Mouse (Mus musculus): ENCODE results near the gene Mapk3. TPM values are rescaled to one million over a fixed set of nuclear protein-coding genes. Genes with fewer than 3 reads are reported as not detected.

Gene Mapk3
- polyA plus RNA-seq, 1 experiment: 548 TPM

DNA sequence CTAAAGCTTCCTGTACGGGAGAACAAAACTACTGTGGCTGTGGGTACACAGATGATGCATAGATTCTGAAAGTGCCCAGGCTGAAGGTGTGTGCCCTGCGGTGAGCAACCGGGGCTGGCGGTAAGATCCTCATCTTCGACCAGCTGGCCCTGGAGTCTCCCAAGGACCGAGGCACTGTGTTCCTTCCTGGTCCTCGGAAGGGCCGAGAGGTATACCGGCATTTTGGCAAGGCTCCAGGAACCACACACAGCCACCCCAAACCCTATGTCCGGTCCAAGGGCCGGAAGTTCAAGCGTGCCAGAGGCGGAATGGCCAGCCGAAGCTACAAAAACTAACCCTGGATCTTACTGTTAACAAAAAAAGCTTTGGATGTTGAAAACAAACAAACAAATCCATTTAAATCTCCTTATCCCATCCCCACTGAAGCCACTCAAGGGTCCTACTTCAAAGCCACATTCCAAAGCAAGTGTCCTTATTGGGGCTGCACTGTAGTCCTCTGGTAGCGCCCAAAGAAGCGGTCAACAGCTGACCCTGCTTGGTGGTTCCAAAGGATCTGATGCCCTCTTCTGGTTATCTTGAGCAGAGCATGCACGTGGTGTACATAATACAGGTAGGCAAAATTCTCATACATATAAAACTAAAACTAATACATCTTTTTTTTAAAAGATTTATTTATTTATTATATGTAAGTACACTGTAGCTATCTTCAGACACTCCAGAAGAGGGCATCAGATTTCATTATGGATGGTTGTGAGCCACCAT, 9.6 kb upstream of the Mapk3 start:
- 71% methylated on average over 17 of the region's 17 CpGs for WGBS
- H3K4me1 ChIP-seq (ENCODE audit: control insufficient read depth, insufficient read depth, low read length): peaks cover 6% of the 10 kb centered on the region
- no peak for DNase-seq
- TF ChIP-seq POLR2A (IDR thresholded peaks at IDR 0.05; ENCODE audit: borderline replicate concordance, extremely low read depth, low read depth, low read length): no peak
- no peak overlapping the region for H3K4me3 ChIP-seq (replicated peaks; ENCODE audit: extremely low read depth, low read depth, low read length)

DNA sequence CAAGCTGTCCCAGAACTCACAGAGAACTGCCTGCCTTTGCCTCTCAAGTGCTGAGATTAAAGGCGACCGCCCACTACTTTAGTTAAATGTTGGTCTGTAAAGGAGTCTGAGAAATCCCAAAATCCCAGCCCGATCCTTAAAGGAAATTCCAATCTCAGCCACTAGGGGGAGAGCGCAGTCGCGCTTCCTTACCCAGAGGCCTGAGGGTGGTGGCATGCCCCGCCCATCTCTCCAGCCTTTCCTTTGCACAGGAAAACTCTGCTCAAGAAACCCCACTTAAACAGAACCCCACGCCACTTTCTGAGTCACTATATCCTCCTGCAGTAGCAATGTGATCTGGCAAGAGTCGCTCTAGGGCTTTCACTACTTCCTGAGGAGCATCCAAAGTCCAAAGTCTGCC, 4.5 kb upstream of the Mapk3 start:
- peak; percentile 85 for TF ChIP-seq CTCF (IDR thresholded peaks at IDR 0.05; ENCODE audit: insufficient read depth, low read length)
- TF ChIP-seq POLR2A (IDR thresholded peaks at IDR 0.05; ENCODE audit: borderline replicate concordance, extremely low read depth, low read depth, low read length): no peak
- 1% methylated on average over 9 of the region's 9 CpGs for WGBS
- H3K4me1 ChIP-seq (ENCODE audit: control insufficient read depth, insufficient read depth, low read length): no peaks in the 10 kb centered on the region
- H3K4me3 ChIP-seq (replicated peaks; ENCODE audit: extremely low read depth, low read depth, low read length): no peak overlapping the region
- DNase-seq: peak; percentile 74

DNA sequence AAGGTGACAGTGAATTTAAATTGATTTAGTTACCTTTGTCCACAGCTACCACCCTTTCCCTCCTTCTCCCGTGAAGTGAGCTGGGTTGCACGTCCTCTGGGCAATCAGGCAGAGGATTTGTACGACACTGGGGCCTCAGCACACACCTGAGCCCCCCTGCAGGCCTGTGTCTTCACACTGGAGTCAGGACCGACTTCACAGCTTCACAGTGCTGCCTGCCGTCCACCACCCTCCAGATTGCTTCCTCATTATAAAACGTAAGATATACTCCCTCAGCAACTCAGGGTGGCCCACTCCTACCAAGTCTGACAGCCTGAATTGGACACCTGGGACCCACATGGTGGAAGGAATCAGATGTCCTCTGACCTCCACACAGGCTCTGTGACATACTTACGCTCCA, 862 bp upstream of the Mapk3 start:
- Histone ChIP-seq H3K4me1 (ENCODE audit: control insufficient read depth, insufficient read depth, low read length) (peaks cover 18% of the 10 kb centered on the region), H3K4me3 (replicated peaks; ENCODE audit: extremely low read depth, low read depth, low read length) (no peak overlapping the region)
- 76% methylated on average over 7 of the region's 7 CpGs for WGBS
- TF ChIP-seq POLR2A (IDR thresholded peaks at IDR 0.05; ENCODE audit: borderline replicate concordance, extremely low read depth, low read depth, low read length): no peak
- DNase-seq: no peak

DNA sequence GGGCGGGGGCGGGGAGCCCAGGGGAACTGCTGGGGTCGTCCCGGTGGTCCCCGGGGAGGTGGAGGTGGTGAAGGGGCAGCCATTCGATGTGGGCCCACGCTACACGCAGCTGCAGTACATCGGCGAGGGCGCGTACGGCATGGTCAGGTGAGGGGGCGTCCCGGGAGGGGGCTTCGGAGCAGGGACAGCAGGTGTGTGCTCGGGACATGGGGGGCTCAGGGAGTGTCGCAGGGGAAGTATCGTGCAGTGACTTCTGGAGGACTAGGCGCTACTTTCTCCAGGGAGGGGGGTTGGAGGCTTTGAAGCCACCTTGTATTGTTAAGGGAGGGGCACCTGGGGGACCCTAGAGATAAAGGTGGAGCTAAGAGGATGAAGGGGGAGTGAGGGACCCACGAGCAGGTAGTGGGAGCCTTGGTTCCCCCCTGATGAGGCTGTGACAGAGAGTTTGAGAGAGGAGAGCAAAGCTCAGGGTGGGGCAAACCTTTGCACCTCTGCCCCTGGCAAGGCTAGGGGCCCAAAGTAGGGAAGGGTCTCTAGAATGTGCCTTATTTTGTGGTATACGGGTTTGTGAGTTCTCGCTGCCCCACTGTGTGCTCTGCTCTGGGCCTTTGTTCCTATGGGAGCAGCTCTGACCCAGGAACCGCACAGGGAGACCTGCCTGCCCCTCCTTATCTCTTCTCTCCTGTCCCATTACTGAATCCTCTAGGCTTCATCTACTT, 430 bp downstream of the Mapk3 start:
- TF ChIP-seq CTCF (IDR thresholded peaks at IDR 0.05; ENCODE audit: insufficient read depth, low read length): no peak
- TF ChIP-seq POLR2A (IDR thresholded peaks at IDR 0.05; ENCODE audit: borderline replicate concordance, extremely low read depth, low read depth, low read length): no peak; the same call in 1 of the 2 replicates
- 2% methylated on average over 22 of the region's 24 CpGs for WGBS
- DNase-seq: peak; percentile 61

DNA sequence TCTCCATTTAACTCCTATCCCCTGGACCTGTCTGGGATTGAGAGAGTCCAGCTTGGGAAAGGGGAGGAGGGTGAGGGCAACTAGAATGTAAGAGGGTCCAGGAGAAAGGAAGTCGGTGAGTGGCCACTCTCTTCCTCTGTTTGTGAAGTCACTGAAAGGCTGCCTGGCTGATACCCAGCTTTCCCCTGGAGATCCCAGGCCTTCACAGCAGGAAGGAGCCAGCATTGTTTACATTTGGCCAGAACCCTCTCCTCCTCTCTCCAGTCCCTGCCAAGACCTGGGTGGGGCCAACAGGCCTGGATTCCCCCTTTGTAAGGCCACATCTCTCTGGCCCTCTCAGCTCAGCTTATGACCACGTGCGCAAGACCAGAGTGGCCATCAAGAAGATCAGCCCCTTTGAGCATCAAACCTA, 996 bp downstream of the Mapk3 start:
- 16% methylated on average over 3 of the region's 3 CpGs for WGBS
- TF ChIP-seq POLR2A (IDR thresholded peaks at IDR 0.05; ENCODE audit: borderline replicate concordance, extremely low read depth, low read depth, low read length) (peak; percentile 81; the same call in 1 of the 2 replicates), CTCF (IDR thresholded peaks at IDR 0.05; ENCODE audit: insufficient read depth, low read length) (no peak)

More for the DNA sequence above, 430 bp downstream of the Mapk3 start:
- H3K4me3 ChIP-seq (replicated peaks; ENCODE audit: extremely low read depth, low read depth, low read length): peak overlapping the region; percentile 97
- H3K4me1 ChIP-seq (ENCODE audit: control insufficient read depth, insufficient read depth, low read length): peaks cover 18% of the 10 kb centered on the region

DNA sequence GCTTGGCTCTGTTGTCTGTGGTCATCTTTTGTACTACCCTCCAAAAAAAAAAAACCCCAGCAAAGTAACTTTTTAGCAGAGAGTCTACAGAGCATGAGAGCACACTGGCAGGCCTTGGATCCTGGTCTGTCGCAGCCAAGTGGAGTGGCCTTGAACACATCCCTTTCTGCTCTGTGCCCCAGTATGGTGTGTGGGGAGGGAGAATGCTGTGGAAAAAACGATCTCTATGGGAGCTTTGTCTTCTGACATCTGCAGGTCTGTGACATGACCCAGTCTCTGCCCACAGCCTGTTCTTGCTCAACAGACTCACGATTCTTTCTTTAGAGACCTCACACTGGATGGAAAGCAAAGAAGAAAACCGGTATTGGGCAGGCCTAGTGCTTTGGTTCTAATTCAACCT, 1.6 kb downstream of the Mapk3 start:
- H3K4me1 ChIP-seq (ENCODE audit: control insufficient read depth, insufficient read depth, low read length): peaks cover 19% of the 10 kb centered on the region
- WGBS: 21% methylated on average over 4 of the region's 4 CpGs
- H3K4me3 ChIP-seq (replicated peaks; ENCODE audit: extremely low read depth, low read depth, low read length): no peak overlapping the region
- DNase-seq: no peak
- no peak for TF ChIP-seq POLR2A (IDR thresholded peaks at IDR 0.05; ENCODE audit: borderline replicate concordance, extremely low read depth, low read depth, low read length)
- TF ChIP-seq CTCF (IDR thresholded peaks at IDR 0.05; ENCODE audit: insufficient read depth, low read length): no peak

More for the DNA sequence above, 996 bp downstream of the Mapk3 start:
- H3K4me1 ChIP-seq (ENCODE audit: control insufficient read depth, insufficient read depth, low read length): peaks cover 18% of the 10 kb centered on the region
- DNase-seq: peak; percentile 81
- H3K4me3 ChIP-seq (replicated peaks; ENCODE audit: extremely low read depth, low read depth, low read length): peak overlapping the region; percentile 97

DNA sequence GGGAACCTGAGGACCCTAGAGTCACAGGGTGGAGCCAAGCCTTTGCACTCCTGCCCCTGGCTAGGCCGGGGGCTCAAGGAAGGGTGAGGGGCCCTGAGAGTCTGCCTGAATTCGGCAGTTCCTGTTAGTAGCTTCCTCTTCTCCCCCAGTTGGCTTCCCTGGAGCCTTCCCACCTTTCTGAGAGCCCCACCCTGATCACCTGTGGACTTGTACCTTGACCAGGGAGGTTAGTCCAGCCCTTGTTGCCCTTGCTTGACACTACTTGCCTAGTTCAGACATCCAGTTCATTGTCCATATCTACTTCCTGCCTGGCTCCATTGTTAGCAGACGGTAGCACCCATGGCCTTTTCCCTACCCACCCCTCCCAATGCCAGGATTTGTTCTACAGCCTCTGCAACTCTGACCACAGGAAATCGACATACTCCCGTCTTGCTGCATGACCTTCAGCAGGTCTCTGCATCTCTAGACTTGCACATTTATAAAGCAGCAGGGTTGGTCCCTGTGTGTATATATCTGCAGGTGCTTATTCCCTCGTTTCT, 2.2 kb downstream of the Mapk3 start:
- WGBS: 37% methylated on average over 6 of the region's 6 CpGs
- DNase-seq: no peak
- TF ChIP-seq POLR2A (IDR thresholded peaks at IDR 0.05; ENCODE audit: borderline replicate concordance, extremely low read depth, low read depth, low read length): no peak
- no peak for TF ChIP-seq CTCF (IDR thresholded peaks at IDR 0.05; ENCODE audit: insufficient read depth, low read length)
- H3K4me1 ChIP-seq (ENCODE audit: control insufficient read depth, insufficient read depth, low read length): peaks cover 22% of the 10 kb centered on the region
- no peak overlapping the region for H3K4me3 ChIP-seq (replicated peaks; ENCODE audit: extremely low read depth, low read depth, low read length)

DNA sequence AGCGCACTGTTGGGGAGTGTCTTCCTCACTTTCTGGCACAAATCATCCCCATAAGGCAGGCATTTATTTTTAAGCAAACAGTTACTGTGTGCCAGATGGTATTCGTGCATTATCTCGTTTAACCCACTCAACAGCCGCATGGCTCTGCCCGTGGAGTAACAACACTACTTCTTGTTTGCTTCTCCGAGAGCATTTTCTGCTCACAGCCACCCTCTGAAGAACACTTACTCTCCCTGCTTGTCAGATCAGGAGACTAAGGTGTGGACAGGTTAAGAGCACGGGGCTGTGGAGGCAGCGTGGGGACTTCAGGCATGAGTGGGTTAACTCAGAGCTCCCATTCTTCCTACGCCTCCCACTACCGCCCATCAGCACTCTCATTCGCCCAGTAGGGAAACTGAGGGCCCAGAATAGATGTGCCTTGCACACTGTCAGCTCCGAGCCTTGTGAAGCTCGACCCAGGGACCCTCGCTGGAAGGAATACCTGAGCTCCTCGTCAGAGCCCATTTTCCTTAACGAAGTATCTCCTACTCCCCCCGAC, 3.1 kb downstream of the Mapk3 start:
- 41% methylated on average over 17 of the region's 17 CpGs for WGBS
- Histone ChIP-seq H3K4me3 (replicated peaks; ENCODE audit: extremely low read depth, low read depth, low read length) (no peak overlapping the region), H3K4me1 (ENCODE audit: control insufficient read depth, insufficient read depth, low read length) (peaks cover 22% of the 10 kb centered on the region)
- no peak for TF ChIP-seq POLR2A (IDR thresholded peaks at IDR 0.05; ENCODE audit: borderline replicate concordance, extremely low read depth, low read depth, low read length)
- no peak for TF ChIP-seq CTCF (IDR thresholded peaks at IDR 0.05; ENCODE audit: insufficient read depth, low read length)
- DNase-seq: no peak

DNA sequence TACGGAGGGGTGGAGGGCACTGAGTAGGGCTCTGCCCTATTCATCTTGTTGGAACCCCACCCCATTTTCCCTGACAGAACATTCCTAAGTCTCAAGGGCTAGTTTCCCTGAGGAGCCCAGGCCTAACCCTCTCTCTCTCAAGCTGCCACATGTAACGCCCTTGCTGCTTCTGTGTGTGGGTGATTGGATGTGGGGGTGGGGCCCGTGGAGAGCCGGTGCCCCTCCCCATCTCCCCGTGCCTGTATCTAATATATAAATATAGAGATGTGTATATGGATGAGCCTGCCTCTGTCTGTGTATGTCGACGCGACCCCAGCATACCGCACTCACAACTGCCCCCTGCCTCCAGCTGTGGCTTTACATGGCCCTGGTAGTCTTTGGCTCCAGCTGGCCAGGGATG, 6.1 kb downstream of the Mapk3 start:
- no peak overlapping the region for H3K4me3 ChIP-seq (replicated peaks; ENCODE audit: extremely low read depth, low read depth, low read length)
- 66% methylated on average over 9 of the region's 9 CpGs for WGBS
- TF ChIP-seq POLR2A (IDR thresholded peaks at IDR 0.05; ENCODE audit: borderline replicate concordance, extremely low read depth, low read depth, low read length) (no peak), CTCF (IDR thresholded peaks at IDR 0.05; ENCODE audit: insufficient read depth, low read length) (no peak)
- DNase-seq: no peak
- peaks cover 22% of the 10 kb centered on the region for H3K4me1 ChIP-seq (ENCODE audit: control insufficient read depth, insufficient read depth, low read length)

Measured in lung, adult 2 months (tissue).